Mouse (Mus musculus): ENCODE data around the gene Hnrnpdl.
A peak's percentile ranks its signal among the peaks of the same experiment; 100 is the strongest.

Gene Hnrnpdl

DNA sequence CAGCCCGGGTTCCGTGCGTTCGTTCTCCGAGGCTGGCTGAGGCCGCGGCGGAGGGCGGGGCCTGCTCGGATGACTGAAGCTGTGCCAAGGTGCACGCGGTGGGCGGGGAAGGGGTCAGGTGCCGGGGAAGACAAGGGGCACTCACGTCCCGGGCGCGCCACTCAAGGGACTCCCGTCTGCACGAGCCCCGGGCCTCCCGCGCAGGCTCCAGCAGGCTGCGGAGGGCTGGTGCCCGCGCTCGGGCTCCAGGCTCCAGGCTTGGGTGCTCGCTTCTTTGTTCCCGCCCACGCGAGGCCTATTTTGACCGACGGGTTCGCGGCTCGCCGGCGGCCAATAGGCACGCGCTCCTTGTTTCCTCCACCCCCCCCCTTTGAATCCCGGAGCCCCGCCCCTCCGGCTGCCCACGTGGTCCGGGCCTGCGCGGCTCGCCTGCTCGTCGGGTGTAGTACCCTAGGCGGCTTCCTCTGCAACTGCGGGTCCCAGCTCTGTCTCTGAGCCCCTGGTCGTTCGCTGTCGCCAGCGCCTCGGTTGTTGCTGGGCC is at the start of gene Hnrnpdl, which contains the start of gene Enoph1:
TSS of gene Hnrnpdl (minus strand) at position 63 of the 541 bp plus-strand sequence.
TSS of gene Enoph1 (plus strand) at position 384 of the 541 bp plus-strand sequence.
- DNase-seq (ENCODE audit: low spot score) = peak; percentile 97

DNA sequence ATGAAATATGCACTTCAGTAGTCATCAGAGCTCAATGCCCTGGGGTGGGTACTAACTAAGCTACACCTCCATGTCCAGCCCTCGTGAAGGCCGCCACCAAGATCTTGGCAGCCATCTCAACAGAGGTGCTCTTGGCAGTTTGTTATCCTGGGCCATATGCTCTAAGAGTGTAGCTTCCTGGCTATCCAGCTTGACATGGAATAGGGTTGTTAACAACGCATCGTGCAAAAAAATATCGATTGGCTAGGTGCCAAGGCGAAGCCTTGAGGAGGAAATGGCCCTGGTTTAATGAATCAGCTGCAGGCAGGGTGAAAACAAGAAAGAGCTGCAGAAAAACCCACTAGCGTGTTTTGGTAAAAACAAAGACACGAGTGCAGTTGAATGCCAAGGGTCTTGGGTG is 45.6 kb upstream of the Hnrnpdl start:
- DNase-seq (ENCODE audit: low spot score) = no peak

DNA sequence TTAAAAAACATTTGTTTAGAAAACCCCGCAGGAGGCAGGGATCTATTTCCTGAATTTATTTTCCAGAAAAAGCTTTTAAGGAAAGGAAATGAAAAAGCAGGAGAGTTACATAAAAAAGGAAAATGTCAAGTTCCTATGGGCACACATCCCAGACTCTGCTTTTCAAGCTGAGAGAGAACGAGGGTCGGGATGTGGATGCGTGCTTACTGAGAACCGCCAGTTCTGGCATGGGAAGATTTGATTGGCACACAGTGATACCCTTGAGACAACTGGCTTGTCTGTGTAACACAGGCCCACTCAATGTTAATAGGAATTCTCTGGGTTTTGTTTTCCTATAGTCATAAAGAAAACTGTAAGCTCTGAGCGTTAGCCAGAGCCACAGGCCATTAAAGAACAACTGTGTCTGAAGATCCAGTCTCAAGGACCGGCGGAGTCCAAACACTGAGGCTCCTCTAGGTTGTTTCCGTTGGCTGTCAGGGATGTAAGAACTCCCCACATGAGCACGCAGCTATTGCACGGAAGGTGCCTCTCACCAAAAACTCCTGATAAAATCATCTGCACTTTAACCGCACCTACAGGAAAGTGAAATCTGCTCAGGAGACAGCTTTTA is 44.6 kb upstream of the Hnrnpdl start:
- DNase-seq (ENCODE audit: low spot score) = no peak

DNA sequence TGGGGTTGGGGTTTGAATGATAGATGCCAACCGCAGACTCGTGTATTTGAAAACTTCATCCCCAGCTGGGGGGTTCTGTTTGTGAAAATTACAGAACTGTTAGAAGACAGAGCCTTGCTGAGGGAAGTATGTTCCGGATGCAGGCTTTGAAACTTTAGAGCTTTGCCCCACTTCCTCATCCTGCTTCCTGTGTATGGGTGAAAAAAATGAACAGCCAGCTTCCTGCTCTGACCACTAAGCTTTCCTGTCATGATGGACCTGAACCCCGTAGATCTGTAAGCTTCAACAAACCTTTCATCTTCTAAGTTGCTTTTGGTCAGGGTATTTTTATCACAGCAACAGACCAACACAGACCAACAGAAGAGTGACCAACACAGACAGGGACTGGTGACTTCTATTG is 42.5 kb upstream of the Hnrnpdl start:
- DNase-seq (ENCODE audit: low spot score) = no peak

DNA sequence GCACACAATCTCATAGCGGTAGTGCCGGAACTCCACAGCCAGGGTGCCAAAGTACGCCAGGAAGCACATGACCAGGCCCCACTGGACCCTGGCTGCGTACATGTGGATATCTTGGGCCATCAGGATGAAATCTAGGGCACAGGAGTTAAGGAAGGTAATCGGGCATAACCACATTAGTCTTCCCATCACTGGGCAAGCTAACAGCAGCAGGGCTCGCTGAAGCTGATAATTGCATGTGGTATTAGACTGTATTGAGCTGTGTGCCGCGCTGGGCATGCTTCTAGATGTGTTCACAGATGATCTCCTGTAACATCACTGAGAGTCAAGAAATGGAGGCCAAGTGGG is 40.4 kb upstream of the Hnrnpdl start:
- no peak for DNase-seq (ENCODE audit: low spot score)

DNA sequence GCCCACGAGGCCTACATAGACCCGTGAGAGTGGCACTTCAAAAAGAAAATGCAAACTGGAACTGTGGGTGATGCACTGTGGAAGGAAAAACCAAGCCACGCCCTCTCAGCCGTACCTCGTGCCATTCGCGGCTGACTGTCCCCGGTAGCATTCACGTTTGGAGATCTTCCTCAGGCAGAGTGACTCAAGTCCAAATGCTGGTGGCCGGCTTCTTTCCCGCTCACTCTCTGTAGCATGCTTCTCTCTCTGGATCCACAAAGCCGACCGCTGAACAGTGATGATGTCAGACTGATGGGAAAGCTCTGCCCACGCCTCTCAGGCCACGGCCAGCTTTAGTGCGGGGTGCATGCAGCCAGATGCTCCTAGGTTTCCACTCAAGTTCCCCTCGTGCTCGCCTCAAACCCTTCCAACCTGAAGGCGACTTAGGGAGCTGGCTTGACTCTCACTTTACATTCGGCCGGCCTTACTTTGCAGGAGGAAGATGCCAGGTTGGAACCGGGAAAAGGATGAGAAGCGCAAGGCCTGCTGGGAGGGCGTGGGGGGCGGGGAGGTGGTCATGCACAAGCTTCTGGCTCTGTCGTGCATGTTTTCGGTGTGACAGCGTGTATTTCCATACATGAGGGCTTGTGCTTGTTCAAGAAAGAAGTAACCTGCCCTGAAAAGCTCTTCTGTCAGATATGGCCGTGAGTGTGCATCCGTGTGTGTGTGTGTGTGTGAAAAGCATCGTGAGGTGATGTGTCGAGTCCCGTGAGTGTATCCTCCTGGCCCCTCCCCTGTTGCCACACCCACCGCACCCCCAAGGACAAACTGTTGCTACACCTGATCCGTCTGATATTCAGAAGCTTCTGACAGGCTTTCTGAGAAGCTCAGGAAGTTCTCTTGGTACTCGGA is 39.8 kb upstream of the Hnrnpdl start:
- no peak for DNase-seq (ENCODE audit: low spot score)

DNA sequence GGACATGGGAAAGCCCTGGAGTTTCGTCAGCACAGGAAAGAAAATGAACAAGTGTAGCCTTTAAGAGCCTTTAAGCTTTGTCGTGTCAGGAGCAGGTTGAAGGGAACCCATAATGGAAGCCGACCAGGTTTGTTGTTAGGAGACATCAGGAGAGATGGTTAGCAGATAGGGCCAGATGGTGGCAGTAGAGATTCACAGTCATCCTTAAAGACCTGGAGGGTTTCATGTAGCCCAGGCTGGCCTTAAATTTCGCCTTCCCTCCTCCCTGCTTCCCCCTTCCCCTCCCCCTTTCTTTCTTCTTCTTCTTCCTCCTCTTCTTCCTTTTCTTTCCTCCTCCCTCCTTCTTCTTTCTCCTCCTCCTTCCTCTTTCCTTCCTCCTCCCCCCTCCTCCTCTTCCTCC is 35.1 kb upstream of the Hnrnpdl start:
- DNase-seq (ENCODE audit: low spot score) = peak; percentile 64

DNA sequence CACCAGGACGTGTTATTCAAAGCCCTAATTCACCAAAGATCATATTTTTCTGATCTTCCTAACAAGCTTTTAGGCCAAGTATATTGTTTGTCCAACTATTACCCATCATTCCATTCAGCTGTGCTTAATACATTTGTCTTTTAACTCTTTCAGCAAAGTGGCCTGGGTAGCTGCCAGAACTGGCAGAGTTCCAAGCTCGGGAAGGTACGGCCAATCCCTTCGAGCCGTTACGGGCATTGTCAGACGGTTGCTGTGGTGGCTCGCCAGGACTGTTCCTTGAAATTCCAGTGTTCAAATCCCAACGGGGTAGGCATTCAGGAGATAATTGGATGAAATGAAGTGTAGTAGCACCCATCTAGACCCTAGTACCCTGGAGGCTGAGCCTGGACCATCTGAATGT is 33.1 kb upstream of the Hnrnpdl start:
- no peak for DNase-seq (ENCODE audit: low spot score)

DNA sequence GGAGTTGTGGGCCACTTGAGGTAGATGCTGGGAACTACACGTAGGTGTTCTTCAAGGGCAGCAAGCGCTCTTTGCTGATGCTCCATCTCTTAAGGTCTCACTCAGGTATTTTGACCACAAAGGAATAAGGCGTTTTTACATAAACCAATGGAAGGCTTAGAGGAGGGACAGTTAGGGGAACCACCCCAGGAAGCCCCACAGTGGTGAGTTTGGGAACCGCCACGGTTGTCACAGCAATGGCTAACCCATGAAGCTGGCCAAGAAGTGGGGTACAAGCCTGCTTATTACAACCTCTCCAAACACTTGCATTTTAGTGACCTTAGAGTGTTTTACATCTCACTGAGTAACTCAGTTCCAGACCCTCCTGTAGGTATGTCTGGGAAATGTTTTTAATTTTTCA is 32.1 kb upstream of the Hnrnpdl start:
- no peak for DNase-seq (ENCODE audit: low spot score)

DNA sequence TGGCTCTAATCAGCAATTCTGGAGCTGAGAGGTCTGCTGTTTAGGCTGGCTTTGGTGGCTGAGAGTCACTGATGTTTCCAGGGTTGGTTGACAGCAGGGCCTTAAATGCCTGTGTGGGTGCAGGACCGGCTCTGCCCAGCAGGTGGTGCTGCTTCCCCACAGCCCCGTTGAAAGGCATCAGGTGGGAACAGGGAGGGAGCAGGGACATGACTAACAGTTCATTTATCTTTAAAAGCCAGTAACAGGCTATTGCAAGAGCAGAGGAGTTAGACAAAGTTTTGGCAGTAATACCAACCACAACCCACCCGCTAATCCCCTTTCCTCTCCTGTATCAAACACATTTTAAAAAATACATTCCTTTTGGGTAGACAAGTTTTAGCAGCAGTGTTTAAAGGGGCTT is 30.8 kb upstream of the Hnrnpdl start:
- DNase-seq (ENCODE audit: low spot score) = peak; percentile 90

DNA sequence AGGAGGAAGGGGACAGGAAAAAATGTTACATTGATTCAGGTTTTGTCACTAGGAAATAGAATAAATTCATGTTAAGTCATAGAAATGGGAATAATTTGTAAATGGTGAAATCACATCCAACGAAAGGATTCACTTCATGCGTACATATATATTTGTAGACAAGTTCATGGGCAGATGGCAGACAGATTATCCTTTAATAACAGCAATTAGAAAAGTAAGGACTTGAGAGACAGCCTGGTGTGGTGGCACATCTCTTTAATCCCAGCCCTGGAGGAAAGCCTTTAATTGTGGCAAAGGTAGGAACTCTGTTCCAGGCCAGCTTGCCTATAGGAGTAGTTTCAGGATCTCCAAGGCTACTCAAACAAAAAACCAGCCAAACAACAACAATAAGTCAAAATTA is 30.1 kb upstream of the Hnrnpdl start:
- no peak for DNase-seq (ENCODE audit: low spot score)

DNA sequence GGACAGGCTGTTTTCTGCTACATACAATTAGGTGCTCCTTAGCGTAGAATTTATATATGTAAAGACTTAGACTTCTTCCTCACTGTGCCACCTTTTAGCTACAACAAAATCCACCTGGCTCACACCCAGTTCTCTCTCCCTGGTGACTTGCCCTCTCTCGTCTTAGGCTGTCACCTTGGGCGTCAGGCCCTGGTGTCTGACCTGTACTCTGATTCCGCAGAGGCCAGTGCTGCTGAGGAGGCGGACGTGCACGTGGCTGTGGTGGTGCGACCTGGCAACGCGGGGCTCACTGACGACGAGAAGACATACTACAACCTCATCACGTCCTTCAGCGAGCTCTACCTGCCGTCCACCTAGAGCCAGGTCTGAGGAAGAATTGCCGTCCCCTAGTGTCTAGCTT is 28.1 kb upstream of the Hnrnpdl start:
- DNase-seq (ENCODE audit: low spot score) = no peak

DNA sequence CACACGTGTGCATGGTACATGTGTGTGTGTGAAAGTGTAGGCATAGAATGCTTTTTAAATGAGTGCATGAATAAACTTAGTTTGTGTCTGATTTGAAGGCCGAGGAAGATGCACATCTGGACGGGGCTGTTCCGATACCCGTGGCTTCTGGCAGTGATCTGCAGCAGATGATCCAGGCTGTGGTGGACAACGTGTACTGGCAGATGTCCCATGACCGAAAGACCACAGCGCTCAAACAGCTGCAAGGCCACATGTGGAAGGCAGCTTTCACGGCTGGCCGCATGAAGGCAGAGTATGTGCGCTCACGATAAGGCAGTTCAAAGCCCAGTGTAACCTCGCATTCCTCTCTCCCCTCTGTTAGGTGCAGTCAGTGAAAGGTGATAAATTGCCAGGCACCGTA is 21.4 kb upstream of the Hnrnpdl start:
- DNase-seq (ENCODE audit: low spot score) = no peak

DNA sequence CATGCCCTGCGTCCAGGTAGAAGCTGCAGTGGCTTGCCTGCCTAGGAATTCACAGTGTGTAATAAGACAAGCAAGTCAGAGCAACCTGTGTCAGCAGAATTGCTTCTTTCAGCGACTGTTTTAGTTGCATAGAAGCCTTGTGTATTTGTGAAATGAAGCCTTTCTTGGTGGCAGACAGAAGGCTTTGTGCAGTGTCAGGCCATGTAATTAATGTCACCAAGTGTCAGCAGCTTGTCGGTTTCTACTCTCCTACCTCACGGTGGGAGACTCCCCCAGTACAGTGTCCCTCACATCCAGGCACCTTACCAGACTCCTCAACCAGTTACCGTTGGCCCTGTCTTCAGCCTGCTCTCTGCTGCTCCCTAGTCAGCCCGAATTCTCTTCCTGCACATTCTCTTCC is 19.9 kb upstream of the Hnrnpdl start:
- DNase-seq (ENCODE audit: low spot score) = no peak

DNA sequence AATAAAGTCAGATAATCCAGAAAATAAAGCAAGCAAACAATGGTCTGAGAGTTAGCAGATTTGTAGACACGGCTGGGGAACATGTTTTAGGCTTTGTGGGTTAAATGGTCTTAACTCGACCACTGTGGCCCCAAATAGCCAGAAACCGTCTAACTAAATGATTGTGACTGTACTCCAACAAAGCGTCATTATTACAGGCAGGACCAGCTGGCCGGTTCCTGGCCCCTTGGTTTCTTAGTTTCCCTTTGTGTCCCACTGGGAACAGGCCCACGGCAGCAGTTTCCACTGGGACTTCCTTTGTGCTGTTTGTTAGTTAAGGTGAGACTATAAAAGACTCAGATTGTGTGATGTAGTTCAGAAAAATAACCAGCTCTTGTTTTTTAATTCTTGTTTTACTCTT is 19.3 kb upstream of the Hnrnpdl start:
- DNase-seq (ENCODE audit: low spot score) = no peak

DNA sequence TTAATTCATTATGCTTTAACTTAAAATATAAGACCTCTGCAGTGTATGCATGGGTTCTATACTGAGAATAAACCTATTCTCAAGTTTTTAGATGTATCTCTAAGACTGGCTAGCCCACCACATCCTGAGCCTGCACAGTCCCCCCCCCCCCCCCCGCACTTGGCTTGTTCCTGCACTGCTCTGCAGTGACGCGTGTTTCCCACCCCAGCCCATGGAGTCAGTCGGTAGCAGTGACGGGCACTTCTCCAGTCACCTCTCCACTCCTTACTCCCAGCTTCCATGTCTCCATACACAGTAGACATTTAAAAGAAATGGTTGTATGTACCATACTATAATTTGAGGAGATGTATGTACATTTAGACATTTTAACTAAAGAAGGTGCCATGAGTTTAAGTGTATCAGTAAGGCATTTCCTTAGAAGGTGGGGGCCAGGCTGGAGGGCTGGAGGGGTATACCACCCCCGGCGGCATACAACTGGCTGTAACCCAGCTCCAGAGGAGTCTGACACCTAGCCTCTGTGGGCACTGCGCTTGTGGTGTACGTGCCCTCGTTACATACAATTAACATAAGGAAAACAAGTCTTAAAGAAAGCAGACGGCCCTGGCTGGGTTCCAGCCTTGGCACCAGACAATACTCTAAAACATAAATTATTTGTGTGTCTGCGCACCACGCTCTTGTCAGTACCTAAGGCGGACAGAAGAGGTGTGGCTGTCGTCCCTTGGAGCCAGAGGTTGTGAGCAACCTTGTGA is 18.2 kb upstream of the Hnrnpdl start:
- no peak for DNase-seq (ENCODE audit: low spot score)

DNA sequence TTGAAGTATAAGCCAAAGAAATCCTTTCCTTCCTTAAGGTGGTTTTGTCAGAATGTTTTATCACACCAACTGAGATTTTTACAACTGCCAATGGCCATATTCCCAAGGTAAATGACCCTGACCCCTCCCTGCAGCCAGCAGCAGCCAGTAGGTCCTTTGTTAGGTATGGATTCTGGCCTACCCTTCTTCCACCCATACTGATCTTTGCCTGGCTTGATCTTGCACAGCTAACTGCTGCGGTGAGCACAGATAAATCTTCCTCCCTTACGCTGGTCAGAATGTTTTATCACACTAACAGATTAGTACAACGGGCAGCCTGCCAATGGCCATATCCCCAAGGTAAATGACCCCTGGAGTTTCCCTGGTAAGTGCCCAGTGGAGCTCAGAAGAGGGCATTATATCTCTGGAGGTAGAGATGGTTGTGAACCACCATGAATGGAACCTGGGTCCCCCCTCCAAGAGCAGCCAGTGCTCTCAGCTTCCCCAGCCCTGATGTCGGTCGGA is 16.5 kb upstream of the Hnrnpdl start:
- DNase-seq (ENCODE audit: low spot score) = no peak

DNA sequence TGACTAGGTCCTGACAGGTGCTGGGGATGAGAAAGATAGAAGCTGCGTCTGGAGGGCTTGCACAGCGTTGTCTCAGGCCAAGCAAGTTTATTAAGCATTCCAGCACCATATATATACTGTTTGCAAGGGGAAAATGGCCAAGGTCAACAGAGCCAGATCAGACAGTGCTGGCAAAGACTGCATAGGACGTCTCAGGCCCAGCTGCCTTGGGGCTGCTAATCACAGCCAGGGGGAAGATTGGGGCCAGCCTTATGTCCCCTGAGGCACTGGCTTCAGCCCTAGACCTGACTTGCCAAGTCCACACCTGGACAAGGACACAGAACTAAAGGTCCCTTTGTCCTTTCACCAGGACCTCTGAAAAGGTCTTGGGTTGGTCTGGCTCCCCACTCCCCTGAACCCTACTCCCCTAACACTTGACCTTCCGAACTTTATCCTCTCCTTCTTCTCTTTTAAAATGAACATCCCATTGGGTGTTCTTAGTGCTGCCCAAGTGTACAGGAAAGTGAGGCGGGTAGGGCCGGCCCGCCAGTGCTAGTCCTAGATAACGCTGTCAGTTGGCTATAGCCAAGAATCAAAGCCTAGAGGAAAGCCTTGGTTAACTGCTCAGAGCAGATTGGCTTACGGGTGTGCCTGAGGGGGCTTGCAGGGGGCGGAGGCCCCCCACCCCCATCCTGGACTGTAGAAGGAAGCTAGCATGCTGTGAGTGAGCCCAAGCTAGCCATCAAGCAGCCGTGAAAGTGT is 15.5 kb upstream of the Hnrnpdl start:
- DNase-seq (ENCODE audit: low spot score) = no peak

DNA sequence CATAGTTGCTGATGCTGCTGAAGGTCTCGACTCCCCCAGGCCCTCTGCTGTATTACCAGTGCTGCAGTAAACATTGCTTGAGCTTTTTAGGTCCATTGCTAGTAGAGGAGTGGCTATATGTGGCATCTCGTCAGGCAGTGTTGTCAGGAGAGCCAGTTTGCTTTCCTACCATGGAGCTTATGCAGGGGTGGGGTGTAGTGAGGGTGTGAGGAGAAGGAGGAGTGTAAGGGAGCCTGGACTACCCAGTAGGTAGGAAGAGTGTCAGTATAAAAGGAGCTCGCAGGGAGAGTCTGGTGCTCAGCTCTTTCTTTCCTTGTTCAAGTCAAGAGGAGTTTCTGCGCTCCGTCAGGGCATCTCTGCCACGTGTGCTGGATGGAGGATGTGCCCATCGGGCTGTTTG is 13.3 kb upstream of the Hnrnpdl start:
- DNase-seq (ENCODE audit: low spot score) = no peak

DNA sequence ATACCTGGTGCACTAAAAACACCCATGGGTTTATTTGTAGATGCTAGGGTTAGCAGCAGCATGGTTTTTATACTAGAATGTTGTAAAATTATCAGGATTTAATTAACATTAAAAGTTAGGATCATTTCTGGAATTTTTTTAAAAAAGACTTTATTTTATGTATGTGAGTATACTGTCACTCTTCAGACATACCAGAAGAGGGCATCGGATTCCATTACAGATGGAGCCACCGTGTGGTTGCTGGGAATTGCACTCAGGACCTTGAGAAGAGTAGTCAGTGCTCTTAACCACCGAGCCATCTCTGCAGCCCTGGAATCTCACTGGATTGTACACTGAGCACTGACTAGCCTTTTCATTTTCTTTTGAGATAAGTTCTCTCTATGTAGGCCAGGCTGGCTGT is 10.4 kb upstream of the Hnrnpdl start:
- DNase-seq (ENCODE audit: low spot score) = no peak

DNA sequence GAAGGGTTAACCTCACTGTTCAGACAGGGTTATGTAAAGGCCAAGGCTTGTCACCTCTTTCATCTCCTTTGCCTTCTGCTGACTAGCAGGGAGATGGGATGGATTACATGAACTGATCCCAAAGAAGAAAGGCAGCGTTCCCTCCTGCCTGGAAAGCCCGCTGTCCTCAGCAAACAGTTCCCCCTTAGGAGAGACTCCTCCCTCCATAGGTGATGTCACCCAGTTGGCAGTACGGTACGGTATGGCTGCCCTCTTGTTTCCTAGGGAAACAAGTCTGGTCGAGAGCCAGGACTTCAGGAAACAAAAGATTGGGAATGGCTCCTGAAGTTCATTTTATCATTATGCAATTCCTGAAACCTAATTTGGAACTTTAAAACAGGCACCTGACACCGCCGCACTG is 8.4 kb upstream of the Hnrnpdl start:
- DNase-seq (ENCODE audit: low spot score) = no peak

DNA sequence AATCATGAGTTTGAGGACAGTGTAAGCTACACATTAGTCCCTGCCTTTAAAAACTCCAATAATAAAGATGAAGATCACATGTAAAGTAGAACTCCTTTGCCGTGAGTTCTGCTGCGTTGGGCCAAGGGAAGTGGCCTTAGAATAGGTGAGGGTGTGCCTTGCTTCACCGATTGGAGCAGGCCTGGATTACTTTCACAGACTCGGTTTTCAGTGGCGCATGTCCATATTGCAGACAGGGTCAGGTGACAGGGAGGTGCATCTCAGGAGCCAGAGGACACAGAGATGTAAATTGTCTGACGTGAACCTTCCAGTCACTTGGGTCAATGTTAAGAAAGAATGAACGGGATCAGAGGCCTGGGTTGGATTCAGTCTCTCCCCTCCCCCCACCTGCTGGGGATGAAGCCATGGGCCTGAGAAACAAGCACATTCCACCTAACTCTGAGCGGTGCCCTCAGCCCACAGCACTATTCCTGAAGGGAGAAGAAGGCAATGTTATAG is 7.7 kb upstream of the Hnrnpdl start:
- DNase-seq (ENCODE audit: low spot score) = no peak
